Mouse (Mus musculus): ENCODE measurements around the gene Rsrc2. TPM values are rescaled to one million over a fixed set of nuclear protein-coding genes. Genes with fewer than 3 reads are reported as not detected.
"Not testable (repeated sequence)": the region's sequence is repeated elsewhere in the genome, so short reads cannot be mapped to it uniquely, and the experiment has no call there.

Gene Rsrc2
- 173 and 184 TPM in 2 replicates for polyA plus RNA-seq (2015; fragmentation: Nextera tagmentation; extraction: Ambion mirVana)

GRCm38 (mm10) chr5:123749065-123750064, at the start of gene Rsrc2, which contains the start of gene Kntc1:
Rsrc2 (minus strand) TSS chr5:123749414.
Kntc1 (plus strand) TSS chr5:123749716.
- H3K27me3 ChIP-seq, result no peaks in the 10 kb centered on the region
- H3K27ac ChIP-seq, result peak within 1 kb of the TSS; percentile 98
- peaks cover 5% of the 10 kb centered on the region for H3K36me3 ChIP-seq
- H3K9me3 ChIP-seq, result no peaks in the 10 kb centered on the region
- peak within 1 kb of the TSS; percentile 79 for H3K9ac ChIP-seq (replicated peaks)
- peak within 1 kb of the TSS; percentile 78 for H3K4me2 ChIP-seq (replicated peaks)
- H3K4me1 ChIP-seq (replicated peaks), result peaks cover 36% of the 10 kb centered on the region
- peak within 1 kb of the TSS; percentile 83 for H3K4me3 ChIP-seq (replicated peaks)
- peak; percentile 98 for ATAC-seq
- under 1% methylated on average over 63 of the region's 63 CpGs for WGBS

DNA sequence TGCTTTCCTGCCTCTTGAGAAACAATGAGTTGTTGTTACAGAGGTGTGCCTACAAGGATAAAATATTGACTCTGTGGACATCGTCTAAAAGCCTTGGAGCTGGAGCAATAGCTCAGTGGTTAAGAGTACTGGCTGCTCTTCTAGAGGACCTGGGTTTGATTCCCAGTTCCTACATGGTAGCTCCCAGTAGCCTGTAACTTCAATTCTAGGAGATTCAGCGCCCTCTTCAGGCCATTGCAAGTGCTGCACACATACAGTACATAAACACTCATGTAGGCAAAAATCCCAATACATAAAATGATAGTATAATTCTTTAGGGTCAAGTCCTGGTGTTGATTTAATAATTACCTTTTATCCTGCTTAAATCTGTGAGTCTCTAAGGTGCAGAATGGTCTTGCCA, 43.9 kb upstream of the Rsrc2 start:
- no peak overlapping the region for H3K9ac ChIP-seq (replicated peaks)
- no peak overlapping the region for H3K4me3 ChIP-seq (replicated peaks)
- no peak overlapping the region for H3K27ac ChIP-seq
- H3K4me2 ChIP-seq (replicated peaks), result no peak overlapping the region
- no peak for ATAC-seq
- no peaks in the 10 kb centered on the region for H3K9me3 ChIP-seq
- H3K36me3 ChIP-seq, result peaks cover 75% of the 10 kb centered on the region
- H3K27me3 ChIP-seq, result no peaks in the 10 kb centered on the region
- WGBS, result 85% methylated on average over 2 of the region's 2 CpGs
- no peaks in the 10 kb centered on the region for H3K4me1 ChIP-seq (replicated peaks)

- Histone ChIP-seq H3K9ac (replicated peaks) (no peak overlapping the region), H3K4me2 (replicated peaks) (no peak overlapping the region), H3K36me3 (peaks cover 74% of the 10 kb centered on the region), H3K4me1 (replicated peaks) (no peaks in the 10 kb centered on the region), H3K9me3 (no peaks in the 10 kb centered on the region), H3K27ac (no peak overlapping the region), H3K27me3 (no peaks in the 10 kb centered on the region), H3K4me3 (replicated peaks) (no peak overlapping the region)
- no peak for ATAC-seq
- WGBS, result 92% methylated on average over 7 of the region's 7 CpGs
Measured at GRCm38 (mm10) chr5:123788976-123789375, 39.8 kb upstream of the Rsrc2 start.

- peaks cover 56% of the 10 kb centered on the region for H3K36me3 ChIP-seq
- 97% methylated on average over 4 of the region's 4 CpGs for WGBS
- no peak overlapping the region for H3K4me3 ChIP-seq (replicated peaks)
- H3K9ac ChIP-seq (replicated peaks), result no peak overlapping the region
- no peak for ATAC-seq
- H3K27ac ChIP-seq, result no peak overlapping the region
- H3K27me3 ChIP-seq, result no peaks in the 10 kb centered on the region
- no peaks in the 10 kb centered on the region for H3K4me1 ChIP-seq (replicated peaks)
- no peaks in the 10 kb centered on the region for H3K9me3 ChIP-seq
- H3K4me2 ChIP-seq (replicated peaks), result no peak overlapping the region
Measured at GRCm38 (mm10) chr5:123781864-123782263, 32.6 kb upstream of the Rsrc2 start.

- H3K4me2 ChIP-seq (replicated peaks), result no peak overlapping the region
- H3K36me3 ChIP-seq, result peaks cover 48% of the 10 kb centered on the region
- H3K4me3 ChIP-seq (replicated peaks), result no peak overlapping the region
- no peaks in the 10 kb centered on the region for H3K9me3 ChIP-seq
- ATAC-seq, result no peak
- H3K27me3 ChIP-seq, result no peaks in the 10 kb centered on the region
- no peaks in the 10 kb centered on the region for H3K4me1 ChIP-seq (replicated peaks)
- WGBS, result 93% methylated on average over 8 of the region's 8 CpGs
- H3K9ac ChIP-seq (replicated peaks), result no peak overlapping the region
- H3K27ac ChIP-seq, result no peak overlapping the region
Measured at GRCm38 (mm10) chr5:123780716-123781115, 31.5 kb upstream of the Rsrc2 start.

- no peak overlapping the region for H3K9ac ChIP-seq (replicated peaks)
- no peaks in the 10 kb centered on the region for H3K27me3 ChIP-seq
- H3K4me2 ChIP-seq (replicated peaks), result no peak overlapping the region
- no peaks in the 10 kb centered on the region for H3K4me1 ChIP-seq (replicated peaks)
- peaks cover 29% of the 10 kb centered on the region for H3K36me3 ChIP-seq
- ATAC-seq, result no peak
- no peak overlapping the region for H3K4me3 ChIP-seq (replicated peaks)
- 96% methylated on average over 9 of the region's 9 CpGs for WGBS
- no peak overlapping the region for H3K27ac ChIP-seq
- H3K9me3 ChIP-seq, result no peaks in the 10 kb centered on the region
Measured at GRCm38 (mm10) chr5:123773441-123773840, 24.2 kb upstream of the Rsrc2 start.

DNA sequence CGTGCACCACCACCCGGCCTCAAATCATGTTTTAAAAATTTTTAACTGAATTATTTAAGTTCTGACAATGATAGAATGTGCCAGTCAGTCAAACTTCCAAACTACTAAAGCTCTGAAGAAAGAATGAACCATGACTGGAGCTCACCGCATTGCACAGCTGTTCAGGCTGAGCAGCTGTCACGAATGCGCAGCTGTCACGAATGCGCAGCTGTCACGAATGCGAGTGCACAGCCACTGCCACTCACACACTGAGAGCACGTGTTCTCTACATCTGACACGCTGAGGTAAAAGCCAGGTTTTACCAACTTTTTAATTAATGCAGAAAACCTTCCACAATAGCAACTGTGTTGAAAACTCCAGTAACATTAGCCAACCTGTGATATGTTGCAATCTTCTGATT, 17.2 kb upstream of the Rsrc2 start:
- H3K9me3 ChIP-seq; H3K4me3 ChIP-seq (replicated peaks); H3K27me3 ChIP-seq; H3K27ac ChIP-seq; H3K4me1 ChIP-seq (replicated peaks); ATAC-seq; H3K4me2 ChIP-seq (replicated peaks); H3K9ac ChIP-seq (replicated peaks): not testable (repeated sequence)
- H3K36me3 ChIP-seq, result peaks cover 33% of the 10 kb centered on the region
- 92% methylated on average over 11 of the region's 11 CpGs for WGBS

- H3K4me2 ChIP-seq (replicated peaks), result no peak overlapping the region
- H3K9me3 ChIP-seq, result no peaks in the 10 kb centered on the region
- ATAC-seq, result no peak
- no peaks in the 10 kb centered on the region for H3K4me1 ChIP-seq (replicated peaks)
- H3K9ac ChIP-seq (replicated peaks), result no peak overlapping the region
- H3K4me3 ChIP-seq (replicated peaks), result no peak overlapping the region
- no peak overlapping the region for H3K27ac ChIP-seq
- no peaks in the 10 kb centered on the region for H3K27me3 ChIP-seq
- WGBS, result 95% methylated on average over 11 of the region's 11 CpGs
- H3K36me3 ChIP-seq, result peaks cover 28% of the 10 kb centered on the region
Measured at GRCm38 (mm10) chr5:123765506-123765905, 16.3 kb upstream of the Rsrc2 start.

DNA sequence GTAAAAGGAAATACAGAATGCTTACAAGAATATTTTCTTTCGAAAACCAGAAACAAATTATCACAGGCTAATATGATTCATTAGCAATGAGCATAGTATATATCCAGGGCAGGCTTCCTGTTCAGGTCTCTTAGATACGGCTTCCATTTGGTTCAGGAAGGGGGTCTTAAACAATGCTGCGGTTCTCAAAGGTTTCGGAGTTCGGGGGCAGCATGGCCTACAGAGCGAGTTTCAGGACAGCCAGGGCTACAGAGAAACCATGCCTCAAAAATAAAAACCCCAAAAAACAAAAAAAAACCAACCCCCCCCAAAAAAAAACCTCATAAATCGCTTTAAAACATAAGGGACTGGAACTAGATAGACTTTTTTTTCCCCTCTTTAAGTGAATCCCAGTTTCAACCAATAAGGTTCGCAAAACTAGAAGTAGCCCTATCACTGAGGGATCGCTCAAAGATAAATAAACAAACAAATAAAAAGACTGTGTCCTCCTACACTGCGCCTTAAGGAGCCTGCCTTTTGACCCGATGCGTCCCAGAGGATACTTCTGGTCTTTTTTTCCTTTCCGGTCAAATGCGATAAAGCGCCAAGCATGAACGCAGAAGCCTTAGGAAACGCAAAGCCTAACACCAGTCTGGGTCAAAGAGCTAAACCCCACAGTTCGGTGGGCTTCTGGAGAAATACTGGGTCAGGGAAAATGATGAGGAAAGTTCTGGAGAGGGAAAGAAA, 712 bp downstream of the Rsrc2 start:
- no peaks in the 10 kb centered on the region for H3K27me3 ChIP-seq
- WGBS, result 2% methylated on average over 18 of the region's 18 CpGs

DNA sequence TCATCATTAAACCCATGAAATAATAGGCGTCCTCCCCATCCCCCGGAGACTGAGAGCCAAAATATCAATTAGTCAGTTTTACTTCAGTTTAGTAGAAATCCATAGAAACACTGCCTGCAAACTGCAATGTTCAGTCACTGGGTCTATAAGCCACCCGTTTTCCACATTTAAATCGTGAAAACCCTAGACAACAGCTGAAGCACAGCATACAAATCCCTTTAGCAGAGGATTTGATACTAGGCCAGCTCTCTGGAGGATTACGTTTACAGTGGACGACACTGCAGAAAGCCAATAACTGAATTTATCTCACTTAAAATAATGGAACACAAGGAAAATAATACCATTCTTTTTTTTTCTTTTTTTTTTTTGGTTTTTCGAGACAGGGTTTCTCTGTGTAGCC, 1.6 kb downstream of the Rsrc2 start:
- Histone ChIP-seq H3K4me3 (replicated peaks) (peak overlapping the region; percentile 83), H3K9me3 (no peaks in the 10 kb centered on the region), H3K4me1 (replicated peaks) (peaks cover 36% of the 10 kb centered on the region), H3K36me3 (peaks cover 21% of the 10 kb centered on the region), H3K27me3 (no peaks in the 10 kb centered on the region), H3K4me2 (replicated peaks) (peak overlapping the region; percentile 78), H3K27ac (no peak overlapping the region), H3K9ac (replicated peaks) (peak overlapping the region; percentile 79)
- no peak for ATAC-seq
- WGBS, result 23% methylated on average over 7 of the region's 7 CpGs

More for the DNA sequence above, 712 bp downstream of the Rsrc2 start:
- Histone ChIP-seq H3K27ac (peak overlapping the region; percentile 98), H3K4me3 (replicated peaks) (peak overlapping the region; percentile 83), H3K4me1 (replicated peaks) (peaks cover 36% of the 10 kb centered on the region), H3K9me3 (no peaks in the 10 kb centered on the region), H3K9ac (replicated peaks) (peak overlapping the region; percentile 79), H3K36me3 (peaks cover 13% of the 10 kb centered on the region), H3K4me2 (replicated peaks) (peak overlapping the region; percentile 78)
- ATAC-seq, result peak; percentile 13

- no peak for ATAC-seq
- Histone ChIP-seq H3K4me3 (replicated peaks) (peak overlapping the region; percentile 83), H3K9ac (replicated peaks) (peak overlapping the region; percentile 53), H3K4me1 (replicated peaks) (peaks cover 36% of the 10 kb centered on the region), H3K4me2 (replicated peaks) (peak overlapping the region; percentile 78), H3K36me3 (peaks cover 21% of the 10 kb centered on the region), H3K9me3 (no peaks in the 10 kb centered on the region), H3K27ac (no peak overlapping the region), H3K27me3 (no peaks in the 10 kb centered on the region)
Measured at GRCm38 (mm10) chr5:123746253-123746652, 3.0 kb downstream of the Rsrc2 start.

DNA sequence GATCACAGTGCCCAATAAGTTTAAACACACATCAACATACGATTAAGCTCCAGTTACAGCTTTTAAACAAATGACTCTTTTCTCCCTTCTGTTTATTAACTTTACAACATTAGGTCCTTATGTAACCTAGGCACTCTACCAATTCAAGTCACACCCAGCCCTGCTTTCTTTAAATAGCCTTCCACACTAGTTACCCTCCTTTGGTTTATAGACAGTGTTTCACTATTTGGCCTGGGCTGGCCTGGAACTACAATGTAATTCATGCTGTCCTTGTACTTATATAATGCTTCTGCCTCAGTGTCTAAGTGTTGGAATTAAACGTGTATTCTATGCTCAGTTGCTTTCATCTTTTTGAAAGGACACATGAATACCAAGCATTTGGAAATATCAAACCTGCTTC, 4.9 kb downstream of the Rsrc2 start:
- 90% methylated on average over 2 of the region's 2 CpGs for WGBS
- no peaks in the 10 kb centered on the region for H3K9me3 ChIP-seq
- H3K4me1 ChIP-seq (replicated peaks), result peaks cover 25% of the 10 kb centered on the region
- ATAC-seq, result no peak
- no peak overlapping the region for H3K9ac ChIP-seq (replicated peaks)
- H3K27ac ChIP-seq, result no peak overlapping the region
- H3K4me3 ChIP-seq (replicated peaks), result no peak overlapping the region
- no peaks in the 10 kb centered on the region for H3K27me3 ChIP-seq
- no peak overlapping the region for H3K4me2 ChIP-seq (replicated peaks)
- H3K36me3 ChIP-seq, result peaks cover 35% of the 10 kb centered on the region

All from midbrain, embryonic 13.5 days (tissue).